Mouse (Mus musculus) midbrain, embryonic 15.5 days (tissue): Measurements from ENCODE around the gene Emilin2. TPM values are rescaled to one million over a fixed set of nuclear protein-coding genes. Genes with fewer than 3 reads are reported as not detected.

Experiments
- ATAC-seq: fragments of 200-750 bp; cut with Nextera tagmentation; replicated peaks from 2 replicates; pipeline ENCODE4 v1.8.0; 2017; ENCODE audit warnings: moderate TSS enrichment
- H3K27ac ChIP-seq: fragments of 300-500 bp; sonication (generic); 2 replicates; pipeline ENCODE4 v1.5.1; 2015; ENCODE audit warnings: mild to moderate bottlenecking, inconsistent platforms
- H3K27me3 ChIP-seq: fragments of 300-500 bp; sonication (generic); replicated peaks from 2 replicates; pipeline ENCODE4 v1.6.1; 2015; ENCODE audit warnings: inconsistent platforms
- H3K36me3 ChIP-seq: fragments of 300-500 bp; sonication (generic); replicated peaks from 2 replicates; pipeline ENCODE4 v1.6.1; 2015; ENCODE audit warnings: inconsistent platforms
- H3K4me1 ChIP-seq: fragments of 300-500 bp; sonication (generic); 2 replicates; pipeline ENCODE4 v1.6.1; 2015; ENCODE audit warnings: inconsistent platforms
- H3K4me2 ChIP-seq: fragments of 300-500 bp; sonication (generic); 2 replicates; pipeline ENCODE4 v1.6.1; 2015; ENCODE audit warnings: inconsistent platforms, mild to moderate bottlenecking, moderate library complexity
- H3K4me3 ChIP-seq: fragments of 300-500 bp; sonication (generic); 2 replicates; pipeline ENCODE4 v1.5.1; 2015; ENCODE audit warnings: mild to moderate bottlenecking, inconsistent platforms
- H3K9ac ChIP-seq: fragments of 300-500 bp; sonication (generic); 2 replicates; pipeline ENCODE4 v1.6.1; 2015; ENCODE audit warnings: mild to moderate bottlenecking, inconsistent platforms
- H3K9me3 ChIP-seq: fragments of 300-500 bp; sonication (generic); 2 replicates; pipeline ENCODE4 v1.6.1; 2016; ENCODE audit warnings: inconsistent platforms
- WGBS: fragments of 180-500 bp; shearing (Covaris S2); methylation state at CpG from one replicate; pipeline ENCODE4 v1.1.7; 2015; ENCODE audit warnings: mixed read lengths; 5-methylcytosine and 5-hydroxymethylcytosine counted together
- polyA plus RNA-seq: library from polyadenylated mRNA; unstranded; fragments of >200 nt; fragmentation: Nextera tagmentation; extraction: Ambion mirVana; gene quantifications from 2 replicates; pipeline ENCODE4 v1.2.1, GENCODE M21; 2015

The Emilin2 gene
- polyA plus RNA-seq, 1 experiment from 2014 or later, result 2.0 TPM

- H3K27ac ChIP-seq, result no peak overlapping the region
- peaks cover 34% of the 10 kb centered on the region for H3K27me3 ChIP-seq
- peak overlapping the region; percentile 100 for H3K4me2 ChIP-seq
- H3K4me1 ChIP-seq, result peaks cover 25% of the 10 kb centered on the region
- peak; percentile 71 for ATAC-seq
- WGBS, result 0% methylated on average over 67 of the region's 67 CpGs
- H3K36me3 ChIP-seq, result no peaks in the 10 kb centered on the region
- peak overlapping the region; percentile 59 for H3K9ac ChIP-seq
- H3K9me3 ChIP-seq, result no peaks in the 10 kb centered on the region
- peak overlapping the region; percentile 59 for H3K4me3 ChIP-seq
Measured at GRCm38 (mm10) chr17:71310486-71311339, 1.1 kb downstream of the Emilin2 start.

- Histone ChIP-seq H3K4me1 (peaks cover 25% of the 10 kb centered on the region), H3K9ac (peak overlapping the region; percentile 59), H3K4me2 (peak overlapping the region; percentile 100), H3K4me3 (peak overlapping the region; percentile 59), H3K36me3 (no peaks in the 10 kb centered on the region), H3K27me3 (peaks cover 34% of the 10 kb centered on the region), H3K27ac (no peak overlapping the region), H3K9me3 (no peaks in the 10 kb centered on the region)
- peak; percentile 49; the same call in 1 of the 2 replicates for ATAC-seq
- 4% methylated on average over 23 of the region's 23 CpGs for WGBS
Measured at GRCm38 (mm10) chr17:71309711-71310485, 1.9 kb downstream of the Emilin2 start.

- 8% methylated on average over 14 of the region's 14 CpGs for WGBS
- H3K4me2 ChIP-seq, result peak overlapping the region; percentile 100
- no peaks in the 10 kb centered on the region for H3K36me3 ChIP-seq
- peaks cover 25% of the 10 kb centered on the region for H3K4me1 ChIP-seq
- H3K4me3 ChIP-seq, result no peak overlapping the region
- H3K9me3 ChIP-seq, result no peaks in the 10 kb centered on the region
- no peak for ATAC-seq
- H3K9ac ChIP-seq, result no peak overlapping the region
- H3K27ac ChIP-seq, result no peak overlapping the region
- peaks cover 34% of the 10 kb centered on the region for H3K27me3 ChIP-seq
Measured at GRCm38 (mm10) chr17:71309141-71309540, 2.6 kb downstream of the Emilin2 start.

GRCm38 (mm10) chr17:71308296-71308695 lies 3.5 kb downstream of the Emilin2 start:
- Histone ChIP-seq H3K4me3 (no peak overlapping the region), H3K27ac (no peak overlapping the region), H3K4me2 (no peak overlapping the region), H3K4me1 (peaks cover 25% of the 10 kb centered on the region), H3K36me3 (no peaks in the 10 kb centered on the region), H3K27me3 (peaks cover 34% of the 10 kb centered on the region), H3K9ac (no peak overlapping the region), H3K9me3 (no peaks in the 10 kb centered on the region)
- ATAC-seq, result no peak
- 91% methylated on average over 5 of the region's 5 CpGs for WGBS

GRCm38 (mm10) chr17:71307251-71307790 lies 4.5 kb downstream of the Emilin2 start:
- no peak overlapping the region for H3K4me2 ChIP-seq

GRCm38 (mm10) chr17:71306716-71307115 lies 5.1 kb downstream of the Emilin2 start:
- H3K4me2 ChIP-seq, result no peak overlapping the region
- no peak overlapping the region for H3K27ac ChIP-seq
- H3K9ac ChIP-seq, result no peak overlapping the region
- peaks cover 25% of the 10 kb centered on the region for H3K4me1 ChIP-seq
- H3K9me3 ChIP-seq, result no peaks in the 10 kb centered on the region
- no peak for ATAC-seq
- peaks cover 23% of the 10 kb centered on the region for H3K27me3 ChIP-seq
- H3K4me3 ChIP-seq, result no peak overlapping the region
- 82% methylated on average over 4 of the region's 4 CpGs for WGBS
- no peaks in the 10 kb centered on the region for H3K36me3 ChIP-seq

More at GRCm38 (mm10) chr17:71307251-71307790, 4.5 kb downstream of the Emilin2 start:
- Histone ChIP-seq H3K4me3 (no peak overlapping the region), H3K27ac (no peak overlapping the region), H3K9me3 (no peaks in the 10 kb centered on the region), H3K36me3 (no peaks in the 10 kb centered on the region), H3K27me3 (peaks cover 29% of the 10 kb centered on the region), H3K4me1 (peaks cover 25% of the 10 kb centered on the region), H3K9ac (no peak overlapping the region)
- WGBS, result 89% methylated on average over 10 of the region's 10 CpGs
- ATAC-seq, result no peak

GRCm38 (mm10) chr17:71306091-71306490 lies 5.7 kb downstream of the Emilin2 start:
- 85% methylated on average over 6 of the region's 6 CpGs for WGBS
- no peak overlapping the region for H3K27ac ChIP-seq
- H3K9me3 ChIP-seq, result no peaks in the 10 kb centered on the region
- H3K36me3 ChIP-seq, result no peaks in the 10 kb centered on the region
- no peak overlapping the region for H3K4me2 ChIP-seq
- no peak for ATAC-seq
- H3K27me3 ChIP-seq, result peaks cover 17% of the 10 kb centered on the region
- no peak overlapping the region for H3K9ac ChIP-seq
- H3K4me3 ChIP-seq, result no peak overlapping the region
- H3K4me1 ChIP-seq, result peaks cover 21% of the 10 kb centered on the region

GRCm38 (mm10) chr17:71303444-71303843 lies 8.3 kb downstream of the Emilin2 start:
- no peaks in the 10 kb centered on the region for H3K4me1 ChIP-seq

GRCm38 (mm10) chr17:71301413-71301812 lies 10.4 kb downstream of the Emilin2 start:
- no peaks in the 10 kb centered on the region for H3K9me3 ChIP-seq
- no peak overlapping the region for H3K27ac ChIP-seq
- no peaks in the 10 kb centered on the region for H3K27me3 ChIP-seq
- H3K4me2 ChIP-seq, result no peak overlapping the region
- no peak for ATAC-seq
- H3K9ac ChIP-seq, result no peak overlapping the region
- no peak overlapping the region for H3K4me3 ChIP-seq
- no peaks in the 10 kb centered on the region for H3K36me3 ChIP-seq
- WGBS, result 89% methylated on average over 5 of the region's 5 CpGs
- H3K4me1 ChIP-seq, result no peaks in the 10 kb centered on the region

More at GRCm38 (mm10) chr17:71303444-71303843, 8.3 kb downstream of the Emilin2 start:
- Histone ChIP-seq H3K9me3 (no peaks in the 10 kb centered on the region), H3K4me2 (no peak overlapping the region), H3K27me3 (0 out of 2 replicates have a peak, but pooled peaks cover 2% of the 10 kb centered on the region), H3K9ac (no peak overlapping the region), H3K4me3 (no peak overlapping the region), H3K36me3 (no peaks in the 10 kb centered on the region), H3K27ac (no peak overlapping the region)
- no peak for ATAC-seq
- WGBS, result 82% methylated on average over 6 of the region's 6 CpGs

- WGBS, result 86% methylated on average over 2 of the region's 2 CpGs
- Histone ChIP-seq H3K4me2 (no peak overlapping the region), H3K27me3 (no peaks in the 10 kb centered on the region), H3K36me3 (no peaks in the 10 kb centered on the region), H3K27ac (no peak overlapping the region), H3K9me3 (no peaks in the 10 kb centered on the region), H3K4me1 (no peaks in the 10 kb centered on the region), H3K4me3 (no peak overlapping the region), H3K9ac (no peak overlapping the region)
- ATAC-seq, result no peak
Measured at GRCm38 (mm10) chr17:71300338-71300737, 11.4 kb downstream of the Emilin2 start.

GRCm38 (mm10) chr17:71299879-71300278 lies 11.9 kb downstream of the Emilin2 start:
- no peaks in the 10 kb centered on the region for H3K36me3 ChIP-seq
- no peak overlapping the region for H3K9ac ChIP-seq
- H3K9me3 ChIP-seq, result no peaks in the 10 kb centered on the region
- 94% methylated on average over 4 of the region's 4 CpGs for WGBS
- no peak overlapping the region for H3K4me2 ChIP-seq
- H3K4me3 ChIP-seq, result no peak overlapping the region
- H3K4me1 ChIP-seq, result no peaks in the 10 kb centered on the region
- no peaks in the 10 kb centered on the region for H3K27me3 ChIP-seq
- no peak overlapping the region for H3K27ac ChIP-seq
- ATAC-seq, result no peak

GRCm38 (mm10) chr17:71294570-71294969 lies 17.2 kb downstream of the Emilin2 start:
- Histone ChIP-seq H3K27me3 (no peaks in the 10 kb centered on the region), H3K27ac (no peak overlapping the region), H3K9ac (no peak overlapping the region), H3K4me1 (no peaks in the 10 kb centered on the region), H3K4me3 (no peak overlapping the region), H3K36me3 (no peaks in the 10 kb centered on the region), H3K9me3 (no peaks in the 10 kb centered on the region), H3K4me2 (no peak overlapping the region)
- no peak for ATAC-seq
- WGBS, result 82% methylated on average over 3 of the region's 3 CpGs
